Mouse (Mus musculus): ENCODE results near the gene Mdm2. TPM values are rescaled to one million over a fixed set of nuclear protein-coding genes. Genes with fewer than 3 reads are reported as not detected.

Mdm2 gene
- total and polyA plus RNA-seq, 3 experiments = 35.3 to 601 (median 42.2) TPM

GRCm38 (mm10) chr10:117649292-117650041 is 61.1 kb downstream of the Mdm2 start:
- TF ChIP-seq MAZ (IDR thresholded peaks at IDR 0.05; ENCODE audit: low read depth, low read length) (no peak), TAL1 (IDR thresholded peaks at IDR 0.05; ENCODE audit: low read length) (no peak), USF2 (IDR thresholded peaks at IDR 0.05; ENCODE audit: borderline replicate concordance in 1 of 2, insufficient read depth in 1 of 2, low read depth in 1 of 2, low read length in 2 of 2) (no peak), RAD21 (IDR thresholded peaks at IDR 0.05; ENCODE audit: low read depth, low read length) (no peak), TCF12 (IDR thresholded peaks at IDR 0.05; ENCODE audit: low read depth, low read length) (no peak), NELFE (IDR thresholded peaks at IDR 0.05; ENCODE audit: low read depth, low read length) (no peak), GABPA (IDR thresholded peaks at IDR 0.05; ENCODE audit: low read depth, low read length) (no peak), UBTF (IDR thresholded peaks at IDR 0.05; ENCODE audit: borderline replicate concordance, insufficient read depth, low read depth, low read length) (no peak), POLR2AphosphoS2 (IDR thresholded peaks at IDR 0.05; ENCODE audit: low read length) (no peak), SIN3A (IDR thresholded peaks at IDR 0.05; ENCODE audit: low read length) (no peak), ZMIZ1 (IDR thresholded peaks at IDR 0.05; ENCODE audit: low read depth, low read length) (no peak), TBP (IDR thresholded peaks at IDR 0.05; ENCODE audit: low read depth, low read length) (no peak), JUND (IDR thresholded peaks at IDR 0.05; ENCODE audit: low read depth, low read length) (no peak), ELF1 (IDR thresholded peaks at IDR 0.05; ENCODE audit: low read depth, low read length) (no peak), POLR2A (IDR thresholded peaks at IDR 0.05; ENCODE audit: control insufficient read depth in 1 of 2, insufficient read depth in 1 of 2, low read depth in 1 of 2, low read length in 2 of 2, poor library complexity in 1 of 2) (no peak), ZNF384 (IDR thresholded peaks at IDR 0.05; ENCODE audit: low read depth, low read length) (no peak), ZC3H11A (IDR thresholded peaks at IDR 0.05; ENCODE audit: low read depth, low read length) (no peak), GATA1 (IDR thresholded peaks at IDR 0.05; ENCODE audit: low read depth, low read length) (no peak), MEF2A (IDR thresholded peaks at IDR 0.05; ENCODE audit: extremely low read depth, insufficient replicate concordance, low read depth, low read length, poor library complexity, severe bottlenecking) (no peak)
- H3K4me3 ChIP-seq (ENCODE audit: control insufficient read depth in 1 of 2, insufficient read depth in 1 of 2, low read depth in 2 of 2, low read length in 2 of 2) = no peak overlapping the region
- no peaks in the 10 kb centered on the region for H3K9me3 ChIP-seq (replicated peaks; ENCODE audit: insufficient read depth, low read length)
- H3K36me3 ChIP-seq (ENCODE audit: control insufficient read depth in 1 of 2, insufficient read depth in 2 of 2, low read length in 2 of 2) = no peaks in the 10 kb centered on the region
- no peak for DNase-seq (ENCODE audit: low read depth, low spot score)
- H3K4me1 ChIP-seq (ENCODE audit: control insufficient read depth in 1 of 2, insufficient read depth in 2 of 2, low read length in 2 of 2) = no peaks in the 10 kb centered on the region
- H3K9ac ChIP-seq (ENCODE audit: control insufficient read depth, low read depth, low read length, poor library complexity, severe bottlenecking) = no peak overlapping the region
- H3K27ac ChIP-seq (ENCODE audit: control insufficient read depth, low read depth, low read length) = no peak overlapping the region
- H3K79me2 ChIP-seq (ENCODE audit: control insufficient read depth, insufficient read depth, low read length, poor library complexity) = no peaks in the 10 kb centered on the region
- H3K27me3 ChIP-seq (ENCODE audit: control insufficient read depth in 1 of 2, insufficient read depth in 2 of 2, low read length in 2 of 2) = no peaks in the 10 kb centered on the region

GRCm38 (mm10) chr10:117648643-117649042 is 61.9 kb downstream of the Mdm2 start:
- Histone ChIP-seq H3K4me3 (ENCODE audit: control insufficient read depth in 1 of 2, insufficient read depth in 1 of 2, low read depth in 2 of 2, low read length in 2 of 2) (no peak overlapping the region), H3K27me3 (ENCODE audit: control insufficient read depth in 1 of 2, insufficient read depth in 2 of 2, low read length in 2 of 2) (no peaks in the 10 kb centered on the region), H3K36me3 (ENCODE audit: control insufficient read depth in 1 of 2, insufficient read depth in 2 of 2, low read length in 2 of 2) (no peaks in the 10 kb centered on the region), H3K4me1 (ENCODE audit: control insufficient read depth in 1 of 2, insufficient read depth in 2 of 2, low read length in 2 of 2) (no peaks in the 10 kb centered on the region), H3K79me2 (ENCODE audit: control insufficient read depth, insufficient read depth, low read length, poor library complexity) (no peaks in the 10 kb centered on the region), H3K27ac (ENCODE audit: control insufficient read depth, low read depth, low read length) (no peak overlapping the region), H3K9ac (ENCODE audit: control insufficient read depth, low read depth, low read length, poor library complexity, severe bottlenecking) (no peak overlapping the region), H3K9me3 (replicated peaks; ENCODE audit: insufficient read depth, low read length) (no peaks in the 10 kb centered on the region)
- no peak for DNase-seq (ENCODE audit: low read depth, low spot score)
- TF ChIP-seq TCF12 (IDR thresholded peaks at IDR 0.05; ENCODE audit: low read depth, low read length) (no peak), POLR2AphosphoS2 (IDR thresholded peaks at IDR 0.05; ENCODE audit: low read length) (no peak), ZC3H11A (IDR thresholded peaks at IDR 0.05; ENCODE audit: low read depth, low read length) (no peak), ZNF384 (IDR thresholded peaks at IDR 0.05; ENCODE audit: low read depth, low read length) (no peak), E2F4 (IDR thresholded peaks at IDR 0.05; ENCODE audit: borderline replicate concordance, low read depth, low read length) (no peak), JUND (IDR thresholded peaks at IDR 0.05; ENCODE audit: low read depth, low read length) (no peak), POLR2A (IDR thresholded peaks at IDR 0.05; ENCODE audit: control insufficient read depth in 1 of 2, insufficient read depth in 1 of 2, low read depth in 1 of 2, low read length in 2 of 2, poor library complexity in 1 of 2) (no peak), KAT2A (conservative IDR thresholded peaks at IDR 0.05; ENCODE audit: low read depth, low read length) (no peak), ZKSCAN1 (IDR thresholded peaks at IDR 0.05; ENCODE audit: low read depth, low read length) (no peak), USF2 (IDR thresholded peaks at IDR 0.05; ENCODE audit: borderline replicate concordance in 1 of 2, insufficient read depth in 1 of 2, low read depth in 1 of 2, low read length in 2 of 2) (no peak), MAX (IDR thresholded peaks at IDR 0.05; ENCODE audit: low read length) (no peak), ETS1 (IDR thresholded peaks at IDR 0.05; ENCODE audit: low read depth, low read length) (no peak)
